Mouse (Mus musculus) midbrain, embryonic 13.5 days (tissue): ENCODE measurements around the gene Itgb2l. TPM values are rescaled to one million over a fixed set of nuclear protein-coding genes. Genes with fewer than 3 reads are reported as not detected.

ENCODE experiments used
- ATAC-seq: fragments of 200-750 bp; cut with Nextera tagmentation; 2 replicates; pipeline ENCODE4 v1.8.0; 2017; ENCODE audit warnings: mild to moderate bottlenecking, moderate TSS enrichment, moderate library complexity
- H3K27ac ChIP-seq: fragments of 300-500 bp; sonication (generic); 2 replicates; pipeline ENCODE4 v1.5.1; 2015; ENCODE audit warnings: inconsistent platforms, mild to moderate bottlenecking, moderate library complexity
- H3K27me3 ChIP-seq: fragments of 300-500 bp; sonication (generic); 2 replicates; pipeline ENCODE4 v1.6.1; 2015; ENCODE audit warnings: mild to moderate bottlenecking, inconsistent platforms
- H3K36me3 ChIP-seq: fragments of 300-500 bp; sonication (generic); 2 replicates; pipeline ENCODE4 v1.6.1; 2015; ENCODE audit warnings: mild to moderate bottlenecking, inconsistent platforms
- H3K4me1 ChIP-seq: fragments of 300-500 bp; sonication (generic); replicated peaks from 2 replicates; pipeline ENCODE4 v1.6.1; 2015; ENCODE audit warnings: inconsistent platforms
- H3K4me2 ChIP-seq: fragments of 300-500 bp; sonication (generic); replicated peaks from 2 replicates; pipeline ENCODE4 v1.6.1; 2015; ENCODE audit warnings: moderate library complexity, mild to moderate bottlenecking, inconsistent platforms
- H3K4me3 ChIP-seq: fragments of 300-500 bp; sonication (generic); replicated peaks from 2 replicates; pipeline ENCODE4 v1.5.1; 2015; ENCODE audit warnings: mild to moderate bottlenecking, inconsistent platforms
- H3K9ac ChIP-seq: fragments of 300-500 bp; sonication (generic); replicated peaks from 2 replicates; pipeline ENCODE4 v1.6.1; 2015; ENCODE audit warnings: mild to moderate bottlenecking, inconsistent platforms
- H3K9me3 ChIP-seq: fragments of 300-500 bp; sonication (generic); 2 replicates; pipeline ENCODE4 v1.6.1; 2016; ENCODE audit warnings: mild to moderate bottlenecking, inconsistent platforms
- WGBS: fragments of 180-500 bp; shearing (Covaris S2); methylation state at CpG from one replicate; pipeline ENCODE4 v1.1.7; 2015; 5-methylcytosine and 5-hydroxymethylcytosine counted together
- polyA plus RNA-seq: library from polyadenylated mRNA; unstranded; fragments of >200 nt; fragmentation: Nextera tagmentation; extraction: Ambion mirVana; gene quantifications from 2 replicates; pipeline ENCODE4 v1.2.1, GENCODE M21; 2015

Gene Itgb2l
- polyA plus RNA-seq, result 0.12 TPM in 1 of 2 replicates, not detected in the other

- WGBS, result 95% methylated on average over 2 of the region's 2 CpGs
- no peak for ATAC-seq
Observed at GRCm38 (mm10) chr16:96443468-96443867, at the start of gene Itgb2l. TSS of gene Itgb2l (minus strand) at chr16:96443619.

GRCm38 (mm10) chr16:96491530-96491929 is 48.1 kb upstream of the Itgb2l start:
- 47% methylated on average over 3 of the region's 3 CpGs for WGBS
- no peak overlapping the region for H3K4me2 ChIP-seq
- no peaks in the 10 kb centered on the region for H3K9me3 ChIP-seq
- H3K27me3 ChIP-seq, result no peaks in the 10 kb centered on the region
- H3K4me3 ChIP-seq, result no peak overlapping the region
- peaks cover 29% of the 10 kb centered on the region for H3K4me1 ChIP-seq
- peak overlapping the region; percentile 56 for H3K27ac ChIP-seq
- H3K9ac ChIP-seq, result no peak overlapping the region
- peak; percentile 82 for ATAC-seq
- H3K36me3 ChIP-seq, result no peaks in the 10 kb centered on the region

More at GRCm38 (mm10) chr16:96443468-96443867, at the start of gene Itgb2l:
- H3K9me3 ChIP-seq, result no peaks in the 10 kb centered on the region
- no peak within 1 kb of the TSS for H3K4me3 ChIP-seq
- 0 out of 2 replicates have a peak, but pooled peaks cover 4% of the 10 kb centered on the region for H3K4me1 ChIP-seq
- no peak within 1 kb of the TSS for H3K27ac ChIP-seq
- no peaks in the 10 kb centered on the region for H3K36me3 ChIP-seq
- no peaks in the 10 kb centered on the region for H3K27me3 ChIP-seq
- no peak within 1 kb of the TSS for H3K9ac ChIP-seq
- no peak within 1 kb of the TSS for H3K4me2 ChIP-seq

GRCm38 (mm10) chr16:96488038-96488437 is 44.6 kb upstream of the Itgb2l start:
- 88% methylated on average over 5 of the region's 5 CpGs for WGBS
- no peak for ATAC-seq
- no peaks in the 10 kb centered on the region for H3K9me3 ChIP-seq
- no peaks in the 10 kb centered on the region for H3K36me3 ChIP-seq
- H3K27ac ChIP-seq, result no peak overlapping the region
- H3K27me3 ChIP-seq, result no peaks in the 10 kb centered on the region
- H3K9ac ChIP-seq, result no peak overlapping the region
- H3K4me1 ChIP-seq, result peaks cover 24% of the 10 kb centered on the region
- no peak overlapping the region for H3K4me3 ChIP-seq
- H3K4me2 ChIP-seq, result no peak overlapping the region

GRCm38 (mm10) chr16:96487007-96487684 is 43.7 kb upstream of the Itgb2l start:
- H3K9me3 ChIP-seq, result no peaks in the 10 kb centered on the region
- ATAC-seq, result peak; percentile 60; the same call in 1 of the 2 replicates
- H3K9ac ChIP-seq, result no peak overlapping the region
- no peaks in the 10 kb centered on the region for H3K27me3 ChIP-seq
- WGBS, result 61% methylated on average over 11 of the region's 11 CpGs
- H3K36me3 ChIP-seq, result no peaks in the 10 kb centered on the region
- peaks cover 24% of the 10 kb centered on the region for H3K4me1 ChIP-seq
- H3K27ac ChIP-seq, result peak overlapping the region; percentile 35
- H3K4me3 ChIP-seq, result no peak overlapping the region
- no peak overlapping the region for H3K4me2 ChIP-seq

- H3K9me3 ChIP-seq, result peaks cover 3% of the 10 kb centered on the region; the same call in 1 of the 2 replicates
- no peaks in the 10 kb centered on the region for H3K36me3 ChIP-seq
- H3K4me2 ChIP-seq, result no peak overlapping the region
- 94% methylated on average over 4 of the region's 4 CpGs for WGBS
- no peak for ATAC-seq
- H3K4me1 ChIP-seq, result no peaks in the 10 kb centered on the region
- no peak overlapping the region for H3K4me3 ChIP-seq
- no peak overlapping the region for H3K9ac ChIP-seq
- no peak overlapping the region for H3K27ac ChIP-seq
- H3K27me3 ChIP-seq, result no peaks in the 10 kb centered on the region
Observed at GRCm38 (mm10) chr16:96481791-96482190, 38.4 kb upstream of the Itgb2l start.

- H3K27ac ChIP-seq, result no peak overlapping the region
- H3K9ac ChIP-seq, result no peak overlapping the region
- WGBS, result 75% methylated on average over 3 of the region's 3 CpGs
- no peaks in the 10 kb centered on the region for H3K36me3 ChIP-seq
- no peaks in the 10 kb centered on the region for H3K27me3 ChIP-seq
- H3K4me1 ChIP-seq, result peaks cover 13% of the 10 kb centered on the region
- no peak overlapping the region for H3K4me3 ChIP-seq
- H3K9me3 ChIP-seq, result peaks cover 3% of the 10 kb centered on the region; the same call in 1 of the 2 replicates
- ATAC-seq, result no peak
- H3K4me2 ChIP-seq, result no peak overlapping the region
Observed at GRCm38 (mm10) chr16:96474185-96474584, 30.8 kb upstream of the Itgb2l start.

- no peaks in the 10 kb centered on the region for H3K9me3 ChIP-seq
- 56% methylated on average over 7 of the region's 7 CpGs for WGBS
- peak overlapping the region; percentile 69 for H3K27ac ChIP-seq
- H3K4me2 ChIP-seq, result peak overlapping the region; percentile 29
- no peak overlapping the region for H3K4me3 ChIP-seq
- no peak; the same call in 1 of the 2 replicates for ATAC-seq
- H3K4me1 ChIP-seq, result peaks cover 24% of the 10 kb centered on the region
- 0 out of 2 replicates have a peak overlapping the region, but pooled peaks have one; percentile 32 for H3K9ac ChIP-seq
- H3K27me3 ChIP-seq, result no peaks in the 10 kb centered on the region
- no peaks in the 10 kb centered on the region for H3K36me3 ChIP-seq
Observed at GRCm38 (mm10) chr16:96472816-96473215, 29.4 kb upstream of the Itgb2l start.

- peak overlapping the region; percentile 29 for H3K4me2 ChIP-seq
- no peak overlapping the region; the same call in 1 of the 2 replicates for H3K9ac ChIP-seq
- H3K4me1 ChIP-seq, result peaks cover 26% of the 10 kb centered on the region
- no peaks in the 10 kb centered on the region for H3K27me3 ChIP-seq
- WGBS, result 30% methylated on average over 5 of the region's 5 CpGs
- no peaks in the 10 kb centered on the region for H3K9me3 ChIP-seq
- H3K27ac ChIP-seq, result peak overlapping the region; percentile 69
- ATAC-seq, result no peak
- no peak overlapping the region; the same call in 1 of the 2 replicates for H3K4me3 ChIP-seq
- no peaks in the 10 kb centered on the region for H3K36me3 ChIP-seq
Observed at GRCm38 (mm10) chr16:96472361-96472760, 28.9 kb upstream of the Itgb2l start.

GRCm38 (mm10) chr16:96469640-96470039 is 26.2 kb upstream of the Itgb2l start:
- H3K4me2 ChIP-seq, result peak overlapping the region; percentile 48
- H3K27me3 ChIP-seq, result no peaks in the 10 kb centered on the region; the same call in 1 of the 2 replicates
- 46% methylated on average over 4 of the region's 4 CpGs for WGBS
- no peaks in the 10 kb centered on the region for H3K9me3 ChIP-seq
- H3K4me3 ChIP-seq, result no peak overlapping the region
- peaks cover 26% of the 10 kb centered on the region for H3K4me1 ChIP-seq
- H3K36me3 ChIP-seq, result no peaks in the 10 kb centered on the region
- no peak for ATAC-seq
- H3K27ac ChIP-seq, result no peak overlapping the region
- no peak overlapping the region for H3K9ac ChIP-seq

GRCm38 (mm10) chr16:96468698-96469097 is 25.3 kb upstream of the Itgb2l start:
- Histone ChIP-seq H3K9ac (no peak overlapping the region), H3K4me1 (peaks cover 26% of the 10 kb centered on the region), H3K27me3 (no peaks in the 10 kb centered on the region; the same call in 1 of the 2 replicates), H3K4me3 (no peak overlapping the region), H3K27ac (no peak overlapping the region), H3K36me3 (no peaks in the 10 kb centered on the region), H3K4me2 (peak overlapping the region; percentile 48), H3K9me3 (no peaks in the 10 kb centered on the region)
- peak; percentile 82 for ATAC-seq
- WGBS, result 78% methylated on average over 4 of the region's 4 CpGs

GRCm38 (mm10) chr16:96468011-96468410 is 24.6 kb upstream of the Itgb2l start:
- Histone ChIP-seq H3K27ac (peak overlapping the region; percentile 32; the same call in 1 of the 2 replicates), H3K9ac (peak overlapping the region; percentile 44; the same call in 1 of the 2 replicates), H3K4me1 (peaks cover 26% of the 10 kb centered on the region), H3K4me2 (peak overlapping the region; percentile 48), H3K4me3 (peak overlapping the region; percentile 28), H3K36me3 (no peaks in the 10 kb centered on the region), H3K27me3 (no peaks in the 10 kb centered on the region; the same call in 1 of the 2 replicates), H3K9me3 (no peaks in the 10 kb centered on the region)
- 61% methylated on average over 4 of the region's 4 CpGs for WGBS
- ATAC-seq, result no peak

- Histone ChIP-seq H3K4me3 (peak within 1 kb of the TSS; percentile 28), H3K27me3 (no peaks in the 10 kb centered on the region; the same call in 1 of the 2 replicates), H3K4me1 (peaks cover 22% of the 10 kb centered on the region), H3K27ac (peak within 1 kb of the TSS; percentile 32; the same call in 1 of the 2 replicates), H3K9ac (peak within 1 kb of the TSS; percentile 44; the same call in 1 of the 2 replicates), H3K36me3 (no peaks in the 10 kb centered on the region), H3K9me3 (no peaks in the 10 kb centered on the region), H3K4me2 (peak within 1 kb of the TSS; percentile 48)
- WGBS, result 11% methylated on average over 8 of the region's 8 CpGs
- peak; percentile 82 for ATAC-seq
Observed at GRCm38 (mm10) chr16:96467445-96467844, 24.0 kb upstream of the Itgb2l start, which contains the start of gene Pcp4. TSS of gene Pcp4 (plus strand) at chr16:96467606.
